Mouse (Mus musculus): Measurements from ENCODE around the gene Lrrc45. TPM values are rescaled to one million over a fixed set of nuclear protein-coding genes. Genes with fewer than 3 reads are reported as not detected.

Gene Lrrc45
- polyA plus RNA-seq, 1 experiment from 2014 or later: 44.4 TPM

DNA sequence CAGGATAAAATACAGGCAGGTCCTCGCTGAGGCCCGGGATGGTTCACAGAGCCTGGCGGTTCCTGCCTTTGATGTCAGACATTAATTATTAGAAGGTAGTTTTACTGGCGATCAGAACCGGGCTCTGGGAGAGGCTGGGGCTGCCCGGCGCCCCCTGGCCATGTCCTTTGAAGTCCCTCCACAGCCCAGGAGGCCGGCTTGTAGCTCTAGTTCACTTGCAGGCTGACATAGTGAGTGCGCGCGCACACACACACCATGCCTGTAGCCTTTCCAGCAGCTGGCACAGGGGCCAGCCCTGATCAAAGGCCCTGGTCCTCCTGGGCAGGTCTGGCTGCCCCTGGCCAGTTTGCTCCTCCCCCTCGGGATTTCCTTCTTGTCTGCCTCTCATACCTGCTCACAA, 18.1 kb upstream of the Lrrc45 start:
- no peak overlapping the region for H3K4me3 ChIP-seq (ENCODE audit: low read length)
- H3K4me1 ChIP-seq (ENCODE audit: control insufficient read depth, insufficient read depth, low read length): 0 out of 2 replicates have a peak, but pooled peaks cover 4% of the 10 kb centered on the region
- H3K9ac ChIP-seq (ENCODE audit: low read depth, low read length): no peak overlapping the region
- H3K27ac ChIP-seq (ENCODE audit: low read length): no peak overlapping the region
- H3K27me3 ChIP-seq (replicated peaks; ENCODE audit: control insufficient read depth, insufficient read depth, low read length): no peaks in the 10 kb centered on the region
- no peak overlapping the region for H3K4me2 ChIP-seq (ENCODE audit: low read depth, low read length)
- H3K9me3 ChIP-seq (ENCODE audit: control insufficient read depth, low read length): no peaks in the 10 kb centered on the region
- ATAC-seq: peak; percentile 29; the same call in 1 of the 2 replicates
- H3K36me3 ChIP-seq (ENCODE audit: control insufficient read depth, insufficient read depth, low read length): peaks cover 8% of the 10 kb centered on the region
- WGBS: 43% methylated on average over 12 of the region's 12 CpGs

DNA sequence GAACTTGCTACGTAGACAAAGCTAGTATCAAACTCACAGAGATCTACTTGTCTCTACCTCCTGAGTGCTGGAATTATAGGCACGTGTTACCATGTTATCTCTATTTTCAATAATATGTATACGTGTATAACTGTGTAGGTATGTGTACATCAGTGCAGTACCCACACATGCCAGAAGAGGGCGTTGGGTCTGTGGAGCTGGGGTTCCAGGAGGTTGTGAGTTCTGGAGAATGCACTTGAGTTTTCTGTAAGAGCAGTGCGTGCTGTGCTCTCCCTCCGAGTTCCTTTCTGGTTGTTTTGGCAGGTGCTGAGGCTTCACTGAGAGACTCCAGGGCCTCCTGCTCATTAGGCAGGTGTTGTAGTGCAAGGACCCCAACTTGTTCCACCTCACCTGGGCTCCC, 17.2 kb upstream of the Lrrc45 start:
- H3K27ac ChIP-seq (ENCODE audit: low read length): no peak overlapping the region
- 92% methylated on average over 6 of the region's 6 CpGs for WGBS
- no peaks in the 10 kb centered on the region for H3K27me3 ChIP-seq (replicated peaks; ENCODE audit: control insufficient read depth, insufficient read depth, low read length)
- H3K4me2 ChIP-seq (ENCODE audit: low read depth, low read length): no peak overlapping the region
- no peak overlapping the region for H3K9ac ChIP-seq (ENCODE audit: low read depth, low read length)
- no peak for ATAC-seq
- H3K36me3 ChIP-seq (ENCODE audit: control insufficient read depth, insufficient read depth, low read length): peaks cover 12% of the 10 kb centered on the region
- H3K9me3 ChIP-seq (ENCODE audit: control insufficient read depth, low read length): no peaks in the 10 kb centered on the region
- H3K4me1 ChIP-seq (ENCODE audit: control insufficient read depth, insufficient read depth, low read length): 0 out of 2 replicates have a peak, but pooled peaks cover 4% of the 10 kb centered on the region
- no peak overlapping the region for H3K4me3 ChIP-seq (ENCODE audit: low read length)

DNA sequence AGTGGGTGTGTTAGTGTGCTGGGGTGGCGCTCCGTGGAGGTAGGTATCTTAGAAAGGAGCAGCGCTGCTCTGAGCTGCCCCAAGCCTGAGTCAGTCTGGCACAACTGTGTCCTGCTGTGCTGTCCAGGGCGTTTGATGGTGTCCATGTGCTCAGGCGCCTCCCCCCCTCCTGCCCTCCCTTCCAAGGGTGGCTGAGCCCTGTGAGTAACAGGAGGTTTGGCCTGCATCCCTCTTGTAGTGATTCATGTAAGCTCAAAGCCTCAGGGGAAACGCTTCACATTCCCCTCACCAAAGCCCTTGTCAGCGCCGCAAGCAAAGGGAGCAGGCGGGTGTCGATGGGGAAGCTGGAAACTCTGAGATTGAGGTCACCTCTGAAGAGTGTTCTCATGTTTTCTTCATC, 16.0 kb upstream of the Lrrc45 start:
- peak; percentile 43; the same call in 1 of the 2 replicates for ATAC-seq
- H3K9me3 ChIP-seq (ENCODE audit: control insufficient read depth, low read length): no peaks in the 10 kb centered on the region
- H3K27me3 ChIP-seq (replicated peaks; ENCODE audit: control insufficient read depth, insufficient read depth, low read length): no peaks in the 10 kb centered on the region
- H3K4me2 ChIP-seq (ENCODE audit: low read depth, low read length): no peak overlapping the region
- peak overlapping the region; percentile 9; the same call in 1 of the 2 replicates for H3K27ac ChIP-seq (ENCODE audit: low read length)
- no peak overlapping the region for H3K9ac ChIP-seq (ENCODE audit: low read depth, low read length)
- 0 out of 2 replicates have a peak, but pooled peaks cover 4% of the 10 kb centered on the region for H3K4me1 ChIP-seq (ENCODE audit: control insufficient read depth, insufficient read depth, low read length)
- 60% methylated on average over 10 of the region's 10 CpGs for WGBS
- H3K36me3 ChIP-seq (ENCODE audit: control insufficient read depth, insufficient read depth, low read length): peaks cover 12% of the 10 kb centered on the region
- no peak overlapping the region for H3K4me3 ChIP-seq (ENCODE audit: low read length)

GRCm38 (mm10) chr11:120703696-120704454, 9.8 kb upstream of the Lrrc45 start:
- H3K36me3 ChIP-seq (ENCODE audit: control insufficient read depth, insufficient read depth, low read length): peaks cover 8% of the 10 kb centered on the region; the same call in 1 of the 2 replicates

DNA sequence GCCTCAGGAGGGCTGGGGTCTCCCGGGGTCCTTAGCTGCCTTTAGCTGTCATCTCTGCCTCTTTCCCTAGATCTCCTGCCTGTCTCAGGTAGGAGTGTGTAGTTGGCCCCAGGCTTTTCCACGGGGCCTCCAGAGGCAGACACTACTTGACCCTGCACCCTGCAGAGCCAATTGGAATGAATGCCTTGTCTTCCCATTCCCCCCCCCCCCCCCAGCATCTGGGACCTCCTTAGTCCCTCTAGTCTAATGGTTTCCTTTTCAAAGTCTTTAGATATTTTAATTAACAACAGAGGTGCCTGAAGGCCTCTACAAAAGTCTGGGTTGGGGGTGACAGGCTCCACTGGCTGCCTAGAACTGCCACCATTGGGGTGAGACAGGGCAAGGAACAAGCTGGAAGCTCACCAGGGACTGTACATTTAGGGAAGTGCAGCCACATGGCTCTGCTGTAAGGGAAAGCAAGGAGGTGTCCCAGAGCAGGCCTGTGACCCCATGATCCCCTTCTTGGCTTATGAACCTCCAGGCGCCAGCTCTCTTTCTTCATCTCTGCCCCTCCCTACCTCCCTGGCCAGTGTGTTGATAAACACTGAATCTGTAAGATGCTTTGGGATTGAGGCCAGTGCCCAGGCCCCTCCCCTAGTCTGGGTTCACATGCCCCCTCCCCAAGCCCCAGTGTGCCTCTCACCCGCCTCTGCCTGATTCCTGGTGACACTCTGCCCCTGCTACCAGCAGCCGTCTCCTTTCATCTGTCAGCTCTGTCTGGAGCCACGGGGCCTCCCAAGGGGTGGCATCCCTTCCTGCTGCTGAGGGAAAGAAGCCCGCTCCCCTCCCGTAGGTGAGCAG, 9.0 kb upstream of the Lrrc45 start:
- Histone ChIP-seq H3K36me3 (ENCODE audit: control insufficient read depth, insufficient read depth, low read length) (peaks cover 5% of the 10 kb centered on the region; the same call in 1 of the 2 replicates), H3K4me3 (ENCODE audit: low read length) (no peak overlapping the region), H3K4me1 (ENCODE audit: control insufficient read depth, insufficient read depth, low read length) (peaks cover 36% of the 10 kb centered on the region), H3K4me2 (ENCODE audit: low read depth, low read length) (no peak overlapping the region), H3K27me3 (replicated peaks; ENCODE audit: control insufficient read depth, insufficient read depth, low read length) (no peaks in the 10 kb centered on the region), H3K9ac (ENCODE audit: low read depth, low read length) (peak overlapping the region; percentile 40; the same call in 1 of the 2 replicates), H3K9me3 (ENCODE audit: control insufficient read depth, low read length) (no peaks in the 10 kb centered on the region), H3K27ac (ENCODE audit: low read length) (no peak overlapping the region)
- no peak for ATAC-seq
- WGBS: 36% methylated on average over 8 of the region's 8 CpGs

More at GRCm38 (mm10) chr11:120703696-120704454, 9.8 kb upstream of the Lrrc45 start:
- Histone ChIP-seq H3K9ac (ENCODE audit: low read depth, low read length) (peak overlapping the region; percentile 40; the same call in 1 of the 2 replicates), H3K27me3 (replicated peaks; ENCODE audit: control insufficient read depth, insufficient read depth, low read length) (no peaks in the 10 kb centered on the region), H3K4me3 (ENCODE audit: low read length) (no peak overlapping the region), H3K4me1 (ENCODE audit: control insufficient read depth, insufficient read depth, low read length) (peaks cover 29% of the 10 kb centered on the region), H3K9me3 (ENCODE audit: control insufficient read depth, low read length) (no peaks in the 10 kb centered on the region), H3K4me2 (ENCODE audit: low read depth, low read length) (no peak overlapping the region), H3K27ac (ENCODE audit: low read length) (no peak overlapping the region)
- ATAC-seq: no peak
- WGBS: 50% methylated on average over 15 of the region's 15 CpGs

- Histone ChIP-seq H3K27ac (ENCODE audit: low read length) (no peak overlapping the region), H3K9ac (ENCODE audit: low read depth, low read length) (no peak overlapping the region), H3K4me1 (ENCODE audit: control insufficient read depth, insufficient read depth, low read length) (peaks cover 42% of the 10 kb centered on the region), H3K4me3 (ENCODE audit: low read length) (no peak overlapping the region), H3K4me2 (ENCODE audit: low read depth, low read length) (no peak overlapping the region), H3K9me3 (ENCODE audit: control insufficient read depth, low read length) (no peaks in the 10 kb centered on the region), H3K27me3 (replicated peaks; ENCODE audit: control insufficient read depth, insufficient read depth, low read length) (no peaks in the 10 kb centered on the region), H3K36me3 (ENCODE audit: control insufficient read depth, insufficient read depth, low read length) (peaks cover 4% of the 10 kb centered on the region; the same call in 1 of the 2 replicates)
- no peak for ATAC-seq
- WGBS: 58% methylated on average over 5 of the region's 5 CpGs
Measured at GRCm38 (mm10) chr11:120706120-120706519, 7.6 kb upstream of the Lrrc45 start.

DNA sequence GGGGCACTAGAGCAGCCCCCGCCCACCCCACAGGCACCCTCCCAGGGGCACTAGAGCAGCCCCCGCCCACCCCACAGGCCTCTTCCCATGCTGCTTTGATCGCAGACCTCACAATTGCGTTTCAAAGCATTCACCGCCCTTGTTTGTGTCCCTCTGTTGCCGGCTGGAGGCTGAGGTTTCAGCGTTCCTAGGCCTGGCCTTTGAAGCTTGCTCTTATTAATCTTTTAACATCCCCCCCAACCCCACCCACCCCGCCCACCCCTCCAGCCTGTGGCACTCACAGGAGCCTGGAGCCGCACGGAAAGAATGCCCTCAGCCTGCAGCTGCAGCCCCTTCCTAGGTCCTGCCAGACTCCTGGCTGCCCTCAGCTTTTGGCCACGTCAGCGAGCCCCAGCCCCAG, 6.5 kb upstream of the Lrrc45 start:
- Histone ChIP-seq H3K9ac (ENCODE audit: low read depth, low read length) (0 out of 2 replicates have a peak overlapping the region, but pooled peaks have one; percentile 14), H3K27ac (ENCODE audit: low read length) (no peak overlapping the region), H3K4me2 (ENCODE audit: low read depth, low read length) (no peak overlapping the region), H3K4me3 (ENCODE audit: low read length) (no peak overlapping the region), H3K36me3 (ENCODE audit: control insufficient read depth, insufficient read depth, low read length) (no peaks in the 10 kb centered on the region; the same call in 1 of the 2 replicates), H3K27me3 (replicated peaks; ENCODE audit: control insufficient read depth, insufficient read depth, low read length) (no peaks in the 10 kb centered on the region), H3K9me3 (ENCODE audit: control insufficient read depth, low read length) (no peaks in the 10 kb centered on the region), H3K4me1 (ENCODE audit: control insufficient read depth, insufficient read depth, low read length) (peaks cover 45% of the 10 kb centered on the region)
- no peak for ATAC-seq
- WGBS: 21% methylated on average over 11 of the region's 12 CpGs

- Histone ChIP-seq H3K36me3 (ENCODE audit: control insufficient read depth, insufficient read depth, low read length) (no peaks in the 10 kb centered on the region), H3K27me3 (replicated peaks; ENCODE audit: control insufficient read depth, insufficient read depth, low read length) (no peaks in the 10 kb centered on the region), H3K27ac (ENCODE audit: low read length) (no peak overlapping the region), H3K9ac (ENCODE audit: low read depth, low read length) (no peak overlapping the region), H3K4me1 (ENCODE audit: control insufficient read depth, insufficient read depth, low read length) (peaks cover 52% of the 10 kb centered on the region), H3K4me2 (ENCODE audit: low read depth, low read length) (no peak overlapping the region), H3K9me3 (ENCODE audit: control insufficient read depth, low read length) (no peaks in the 10 kb centered on the region), H3K4me3 (ENCODE audit: low read length) (no peak overlapping the region)
- ATAC-seq: no peak
- WGBS: 33% methylated on average over 5 of the region's 5 CpGs
Measured at GRCm38 (mm10) chr11:120707969-120708368, 5.8 kb upstream of the Lrrc45 start.

DNA sequence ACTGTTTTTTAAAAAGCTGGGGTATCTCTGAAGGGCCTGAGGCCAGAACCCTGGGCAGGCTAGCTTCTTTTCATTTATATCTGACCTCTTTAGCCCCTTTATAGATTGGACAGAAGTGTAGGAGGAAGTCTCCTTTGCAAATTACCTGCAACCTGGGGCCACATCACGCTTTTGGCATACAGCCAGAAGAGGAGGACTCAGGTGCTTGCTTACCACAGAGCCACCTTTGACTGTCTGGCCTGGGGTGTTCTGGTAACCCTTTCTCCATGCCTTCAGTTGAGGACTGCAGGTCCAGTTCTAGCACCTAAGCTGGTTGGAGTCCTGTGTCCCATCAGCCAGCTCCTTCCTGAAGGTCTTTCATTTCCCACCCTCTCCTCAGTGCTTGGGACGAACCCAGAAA, 4.2 kb upstream of the Lrrc45 start:
- peaks cover 49% of the 10 kb centered on the region for H3K4me1 ChIP-seq (ENCODE audit: control insufficient read depth, insufficient read depth, low read length)
- H3K9ac ChIP-seq (ENCODE audit: low read depth, low read length): peak overlapping the region; percentile 49
- 50% methylated on average over 2 of the region's 2 CpGs for WGBS
- H3K9me3 ChIP-seq (ENCODE audit: control insufficient read depth, low read length): no peaks in the 10 kb centered on the region
- peak overlapping the region; percentile 85 for H3K27ac ChIP-seq (ENCODE audit: low read length)
- H3K4me2 ChIP-seq (ENCODE audit: low read depth, low read length): no peak overlapping the region
- H3K4me3 ChIP-seq (ENCODE audit: low read length): no peak overlapping the region
- no peaks in the 10 kb centered on the region for H3K27me3 ChIP-seq (replicated peaks; ENCODE audit: control insufficient read depth, insufficient read depth, low read length)
- ATAC-seq: peak; percentile 17; the same call in 1 of the 2 replicates
- H3K36me3 ChIP-seq (ENCODE audit: control insufficient read depth, insufficient read depth, low read length): no peaks in the 10 kb centered on the region
